Mouse (Mus musculus): Measurements from ENCODE around the gene Pparg.

Pparg gene

DNA sequence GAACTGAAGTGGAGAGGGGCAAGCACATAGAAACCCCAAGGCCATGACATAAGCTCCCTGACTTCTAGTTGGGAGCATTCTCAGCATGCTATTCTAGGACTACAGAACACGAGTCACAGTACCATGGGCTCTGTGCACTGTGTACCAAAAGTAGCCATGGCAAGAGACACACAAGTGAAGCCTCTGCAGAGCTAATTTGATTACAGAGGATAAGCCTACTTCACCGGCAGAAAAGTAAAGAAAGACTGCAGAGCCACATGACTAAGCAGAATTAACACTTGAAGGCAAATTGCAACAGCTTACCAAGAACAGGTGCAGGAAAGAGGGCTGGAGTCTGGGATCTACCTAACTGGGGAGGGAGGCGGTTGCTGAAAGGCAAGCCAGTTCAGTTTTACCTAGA, 103.9 kb downstream of the Pparg start:
- in situ Hi-C loops (cut with MboI) = no loop called here

- in situ Hi-C loops (cut with MboI) = no loop called here
These were observed 104.7 kb downstream of the Pparg start for GRCm38 (mm10) chr6:115465463-115465862.

GRCm38 (mm10) chr6:115465876-115466275, 105.1 kb downstream of the Pparg start:
- in situ Hi-C loops (cut with MboI) = no loop called here

GRCm38 (mm10) chr6:115466601-115467000, 105.8 kb downstream of the Pparg start:
- in situ Hi-C loops (cut with MboI) = no loop called here

DNA sequence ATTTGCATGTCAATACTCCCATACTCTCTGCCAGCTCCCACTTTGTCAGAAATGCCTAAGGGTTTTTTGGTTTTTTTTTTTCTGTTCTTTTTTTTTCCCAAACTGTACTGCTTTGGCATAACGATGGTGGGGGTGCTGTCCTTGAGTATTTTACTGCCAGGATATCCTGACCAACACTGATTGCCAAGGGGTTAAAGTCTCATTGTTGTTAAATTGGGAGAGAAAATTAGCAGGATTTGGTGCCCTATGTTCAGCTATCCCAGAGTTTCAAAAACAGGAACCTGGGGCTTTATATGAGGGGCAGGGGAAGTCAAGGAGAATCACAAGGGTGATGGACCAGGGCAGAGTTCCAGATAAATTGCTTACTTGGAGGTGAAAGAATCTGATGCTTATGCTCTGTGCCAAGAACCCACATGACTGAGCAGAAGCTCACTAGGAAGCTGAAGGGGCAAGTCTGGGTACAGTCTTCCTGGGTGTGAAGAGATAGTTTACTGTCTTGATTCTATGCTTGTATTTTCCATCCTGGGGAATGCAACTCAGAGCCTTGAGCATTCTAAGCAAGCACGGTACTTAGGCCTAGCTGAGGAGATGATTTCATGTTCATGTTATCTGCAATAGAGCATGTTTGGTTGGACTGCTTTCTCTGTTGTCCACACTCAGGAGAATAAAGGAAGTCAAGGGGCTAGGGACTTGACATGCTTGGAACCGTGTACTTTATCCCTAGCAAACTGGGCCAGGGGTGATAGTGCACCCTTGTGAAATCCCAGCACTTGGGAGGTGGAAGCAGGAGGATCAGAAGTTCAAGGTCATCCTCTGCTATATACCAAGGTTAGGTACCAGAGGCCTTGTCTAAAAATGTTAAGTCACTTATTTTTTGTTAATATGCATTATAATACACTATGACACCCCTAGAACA, 109.2 kb downstream of the Pparg start:
- in situ Hi-C loops (cut with MboI) = no loop called here

GRCm38 (mm10) chr6:115471956-115472355, 111.2 kb downstream of the Pparg start:
- in situ Hi-C loops (cut with MboI) = no loop called here

GRCm38 (mm10) chr6:115477081-115477695, 116.4 kb downstream of the Pparg start:
- in situ Hi-C loops (cut with MboI) = no loop called here

GRCm38 (mm10) chr6:115479963-115480321, 119.2 kb downstream of the Pparg start:
- in situ Hi-C loops (cut with MboI) = no loop called here

- in situ Hi-C loops (cut with MboI) = no loop called here
These were observed 119.7 kb downstream of the Pparg start for GRCm38 (mm10) chr6:115480322-115481017.

GRCm38 (mm10) chr6:115481018-115481354, 120.2 kb downstream of the Pparg start:
- in situ Hi-C loops (cut with MboI) = no loop called here

DNA sequence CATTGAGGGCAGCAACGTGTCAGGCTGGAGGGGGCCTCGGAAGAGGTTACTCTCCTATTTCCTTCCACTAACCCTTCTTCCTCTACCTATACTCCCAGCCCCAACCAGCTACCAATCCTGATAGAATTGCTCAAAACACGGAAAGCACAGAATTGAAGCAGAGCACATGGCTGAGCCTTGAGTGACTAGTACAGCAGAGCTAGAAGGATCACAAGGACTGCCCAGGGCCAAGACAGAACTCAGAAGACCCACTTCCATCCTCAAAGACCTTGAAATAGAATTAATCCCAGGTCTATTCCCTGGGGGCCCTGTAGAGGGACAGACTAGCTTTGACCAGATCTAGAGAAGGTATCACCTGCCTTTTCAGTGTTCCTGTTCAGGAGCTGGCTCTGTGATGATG, 120.9 kb downstream of the Pparg start:
- in situ Hi-C loops (cut with MboI) = no loop called here

DNA sequence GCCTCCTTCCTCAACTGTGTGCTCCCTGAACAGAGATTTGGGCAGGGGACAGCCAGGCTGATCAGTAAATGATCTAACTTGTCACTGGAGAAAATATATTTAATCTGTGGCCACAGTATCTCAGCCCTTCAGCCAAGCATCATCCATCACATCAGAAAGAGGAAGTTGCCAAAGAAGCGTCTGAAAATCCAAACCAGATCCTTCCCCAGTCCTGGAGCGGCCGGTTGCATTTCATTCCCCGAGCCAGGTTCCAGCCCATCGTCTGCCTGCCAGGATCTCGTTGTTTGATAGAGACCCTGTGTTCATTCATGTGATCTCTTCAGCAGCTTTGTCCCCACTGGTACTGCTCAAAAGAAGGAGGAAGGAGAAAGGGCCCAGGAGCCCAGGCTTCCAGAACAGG, 124.9 kb downstream of the Pparg start:
- in situ Hi-C loops (cut with MboI) = no loop called here

- in situ Hi-C loops (cut with MboI) = no loop called here
These were observed 129.1 kb downstream of the Pparg start for GRCm38 (mm10) chr6:115489831-115490230.

GRCm38 (mm10) chr6:115492952-115493613, 132.3 kb downstream of the Pparg start:
- in situ Hi-C loops (cut with MboI) = no loop called here

DNA sequence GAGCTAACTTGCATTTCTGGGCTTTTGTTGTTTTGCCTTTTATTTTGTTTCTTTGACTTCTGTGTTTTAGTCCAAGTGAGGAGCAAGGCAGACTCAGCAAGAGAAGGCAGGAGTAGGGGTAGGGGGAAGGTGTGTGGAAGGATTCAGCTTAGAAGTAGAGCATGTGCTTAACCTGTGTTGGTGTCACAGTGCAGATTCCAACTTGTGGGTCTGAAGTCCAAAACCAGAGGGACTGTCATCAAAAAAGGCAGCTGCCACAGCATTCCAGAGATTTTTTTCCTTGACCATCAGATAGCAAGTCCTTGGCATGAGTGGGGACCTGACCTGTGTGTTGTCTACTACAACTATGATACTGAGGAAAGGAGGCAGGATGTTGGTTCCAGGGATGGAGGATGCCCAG, 133.1 kb downstream of the Pparg start:
- in situ Hi-C loops (cut with MboI) = no loop called here

- in situ Hi-C loops (cut with MboI) = no loop called here
These were observed 138.8 kb downstream of the Pparg start for GRCm38 (mm10) chr6:115499540-115499939.

DNA sequence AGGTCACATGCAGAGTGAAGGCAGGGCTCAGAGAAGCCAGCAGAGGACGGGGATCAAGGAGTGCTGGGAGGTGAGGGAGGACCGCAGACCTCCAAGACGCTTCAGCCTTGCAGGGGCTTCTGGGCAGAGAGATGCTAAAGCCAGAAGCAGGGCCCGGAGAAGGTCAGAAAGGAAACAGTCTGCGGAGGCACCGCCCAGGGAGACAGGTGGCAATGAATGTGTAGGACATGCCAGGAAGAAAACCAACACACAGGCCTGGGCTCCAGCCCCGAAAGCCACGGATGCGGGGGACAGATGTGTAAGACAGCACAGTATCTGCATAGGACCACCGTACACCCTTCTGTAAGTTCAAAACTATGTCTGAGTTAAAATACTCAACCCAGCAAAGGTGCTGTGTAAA, 139.5 kb downstream of the Pparg start:
- in situ Hi-C loops (cut with MboI) = no loop called here

GRCm38 (mm10) chr6:115501131-115501530, 140.4 kb downstream of the Pparg start:
- in situ Hi-C loops (cut with MboI) = no loop called here

- in situ Hi-C loops (cut with MboI) = no loop called here
These were observed 142.3 kb downstream of the Pparg start for GRCm38 (mm10) chr6:115503038-115503437.

GRCm38 (mm10) chr6:115503549-115504159, 142.9 kb downstream of the Pparg start:
- in situ Hi-C loops (cut with MboI) = no loop called here

GRCm38 (mm10) chr6:115504160-115504558, 143.4 kb downstream of the Pparg start:
- in situ Hi-C loops (cut with MboI) = no loop called here

- in situ Hi-C loops (cut with MboI) = no loop called here
These were observed 144.2 kb downstream of the Pparg start for GRCm38 (mm10) chr6:115504915-115505314.

Data from mature B cell (primary cell).